Mouse (Mus musculus): ENCODE measurements around the gene Caln1. TPM values are rescaled to one million over a fixed set of nuclear protein-coding genes. Genes with fewer than 3 reads are reported as not detected.

The Caln1 gene
- polyA plus RNA-seq, 1 experiment from 2014 or later: 3.8 TPM

DNA sequence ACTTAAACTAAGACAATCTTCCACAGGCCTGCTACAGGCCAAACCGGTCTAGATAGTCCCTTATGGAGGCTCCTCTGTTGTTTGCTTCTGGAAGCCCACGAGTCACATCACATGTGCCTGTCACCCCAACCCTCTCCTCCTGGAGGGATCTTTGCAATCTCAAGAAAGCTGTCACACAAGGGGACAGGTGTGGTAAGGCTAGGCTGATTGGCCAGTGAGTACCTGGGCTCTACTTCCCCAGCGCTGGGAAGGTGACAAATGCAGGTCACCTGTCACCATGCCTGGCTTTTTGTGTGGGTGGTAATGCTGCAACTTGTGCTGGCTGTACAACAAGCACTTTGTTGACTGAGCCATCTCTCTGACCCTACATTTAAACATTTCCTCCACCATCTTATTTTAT lies 338.5 kb downstream of the Caln1 start:
- H3K9me3 ChIP-seq: no peaks in the 10 kb centered on the region; the same call in 1 of the 2 replicates
- H3K36me3 ChIP-seq: no peaks in the 10 kb centered on the region
- H3K27ac ChIP-seq: no peak overlapping the region
- no peak overlapping the region for H3K9ac ChIP-seq
- 87% methylated on average over 3 of the region's 3 CpGs for WGBS
- no peaks in the 10 kb centered on the region for H3K27me3 ChIP-seq
- no peak overlapping the region for H3K4me2 ChIP-seq (replicated peaks)
- no peak for ATAC-seq (ENCODE audit: low FRiP score, low read depth)
- H3K4me3 ChIP-seq: no peak overlapping the region
- H3K4me1 ChIP-seq: no peaks in the 10 kb centered on the region

DNA sequence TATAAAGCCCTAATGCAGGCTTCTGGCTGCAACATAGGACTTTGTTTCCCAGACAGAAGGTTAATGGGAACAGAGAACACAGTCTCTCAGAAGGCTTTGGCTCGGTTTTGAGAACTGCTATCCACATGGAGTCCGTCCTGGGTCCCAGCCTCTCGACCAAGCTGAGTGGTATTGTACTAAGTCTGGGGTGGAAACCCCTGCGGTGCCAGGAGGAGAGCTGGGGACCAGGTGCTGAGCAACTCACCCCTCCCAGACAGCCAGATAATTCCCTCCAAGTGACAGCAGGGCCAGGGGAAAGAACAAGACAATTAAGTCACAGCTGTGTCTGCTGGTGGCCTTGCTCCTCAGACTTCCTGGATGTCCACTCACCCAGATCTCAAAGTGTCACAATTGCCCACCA lies 339.4 kb downstream of the Caln1 start:
- Histone ChIP-seq H3K4me2 (replicated peaks) (no peak overlapping the region), H3K27ac (no peak overlapping the region), H3K9me3 (no peaks in the 10 kb centered on the region; the same call in 1 of the 2 replicates), H3K36me3 (no peaks in the 10 kb centered on the region), H3K4me1 (no peaks in the 10 kb centered on the region), H3K9ac (no peak overlapping the region), H3K4me3 (no peak overlapping the region), H3K27me3 (no peaks in the 10 kb centered on the region)
- WGBS: 65% methylated on average over 4 of the region's 4 CpGs
- no peak for ATAC-seq (ENCODE audit: low FRiP score, low read depth)

DNA sequence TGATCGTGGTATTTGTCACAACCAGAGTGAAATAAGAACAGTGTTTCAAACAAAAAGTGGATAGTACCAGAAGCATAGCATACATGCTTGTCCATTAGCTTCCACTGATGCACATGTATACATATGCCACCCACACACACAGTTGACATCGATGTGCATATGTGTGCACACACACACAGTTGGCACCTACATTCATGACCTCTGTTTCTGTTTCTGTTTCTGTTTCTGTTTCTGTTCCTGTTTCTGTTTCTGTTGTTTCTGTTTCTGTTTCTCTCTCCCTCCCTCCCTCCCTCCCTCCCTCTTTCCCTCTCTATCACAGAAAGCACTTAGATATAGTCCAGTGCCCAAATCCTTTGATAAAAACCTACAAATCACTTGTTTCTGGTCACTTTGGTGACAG lies 342.4 kb downstream of the Caln1 start:
- 82% methylated on average over 2 of the region's 2 CpGs for WGBS

DNA sequence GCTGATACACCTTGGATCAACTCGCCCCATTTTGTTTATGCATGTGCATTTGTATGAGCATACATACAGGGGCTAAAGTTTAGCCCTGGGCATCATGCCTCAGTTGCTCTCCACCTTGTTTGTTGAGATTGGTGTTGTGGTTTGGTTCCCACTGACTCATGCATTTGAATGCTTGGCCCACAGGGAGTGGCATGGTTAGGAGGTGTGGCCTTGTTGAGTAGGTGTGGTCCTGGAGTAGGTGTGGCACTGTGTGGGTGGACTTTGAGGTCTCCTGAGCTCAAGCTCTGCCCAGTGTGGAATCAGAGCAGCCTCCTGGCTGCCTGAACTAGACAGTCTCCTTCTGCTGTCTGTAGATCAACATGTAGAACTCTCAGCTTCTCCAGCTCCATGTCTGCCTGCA lies 343.0 kb downstream of the Caln1 start:
- Histone ChIP-seq H3K27me3 (no peaks in the 10 kb centered on the region), H3K27ac (no peak overlapping the region), H3K9ac (no peak overlapping the region), H3K4me1 (no peaks in the 10 kb centered on the region), H3K36me3 (no peaks in the 10 kb centered on the region), H3K4me3 (no peak overlapping the region), H3K9me3 (no peaks in the 10 kb centered on the region; the same call in 1 of the 2 replicates), H3K4me2 (replicated peaks) (no peak overlapping the region)
- ATAC-seq (ENCODE audit: low FRiP score, low read depth): no peak
- WGBS: 82% methylated on average over 1 of the region's 1 CpGs

More for the DNA sequence above, 342.4 kb downstream of the Caln1 start:
- no peak overlapping the region for H3K9ac ChIP-seq
- H3K4me2 ChIP-seq (replicated peaks): no peak overlapping the region
- no peaks in the 10 kb centered on the region for H3K36me3 ChIP-seq
- H3K9me3 ChIP-seq: no peaks in the 10 kb centered on the region; the same call in 1 of the 2 replicates
- no peak for ATAC-seq (ENCODE audit: low FRiP score, low read depth)
- H3K4me3 ChIP-seq: no peak overlapping the region
- H3K27me3 ChIP-seq: no peaks in the 10 kb centered on the region
- H3K4me1 ChIP-seq: no peaks in the 10 kb centered on the region
- H3K27ac ChIP-seq: no peak overlapping the region

DNA sequence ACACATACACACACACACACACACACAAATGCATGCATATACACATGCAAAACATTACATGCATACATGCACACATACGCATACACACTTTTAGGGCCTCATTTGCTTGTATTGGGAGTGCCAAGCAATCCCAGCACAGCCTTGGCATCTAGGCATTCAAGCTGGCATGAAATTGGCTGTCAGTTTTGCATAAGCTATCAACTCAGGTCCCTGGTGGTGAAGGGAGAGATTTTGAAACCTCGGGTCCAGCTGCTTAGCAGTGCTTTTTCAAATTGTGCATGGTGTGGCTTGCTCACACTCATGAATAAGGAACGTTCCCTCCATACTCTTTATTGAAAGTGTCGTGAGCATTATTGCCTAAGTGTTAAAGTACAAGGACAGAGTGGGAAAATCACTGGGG lies 345.9 kb downstream of the Caln1 start:
- WGBS: 77% methylated on average over 4 of the region's 4 CpGs
- Histone ChIP-seq H3K4me1 (no peaks in the 10 kb centered on the region), H3K4me3 (no peak overlapping the region), H3K27ac (no peak overlapping the region), H3K9ac (no peak overlapping the region), H3K27me3 (no peaks in the 10 kb centered on the region), H3K36me3 (no peaks in the 10 kb centered on the region), H3K9me3 (no peaks in the 10 kb centered on the region; the same call in 1 of the 2 replicates), H3K4me2 (replicated peaks) (no peak overlapping the region)
- ATAC-seq (ENCODE audit: low FRiP score, low read depth): no peak

DNA sequence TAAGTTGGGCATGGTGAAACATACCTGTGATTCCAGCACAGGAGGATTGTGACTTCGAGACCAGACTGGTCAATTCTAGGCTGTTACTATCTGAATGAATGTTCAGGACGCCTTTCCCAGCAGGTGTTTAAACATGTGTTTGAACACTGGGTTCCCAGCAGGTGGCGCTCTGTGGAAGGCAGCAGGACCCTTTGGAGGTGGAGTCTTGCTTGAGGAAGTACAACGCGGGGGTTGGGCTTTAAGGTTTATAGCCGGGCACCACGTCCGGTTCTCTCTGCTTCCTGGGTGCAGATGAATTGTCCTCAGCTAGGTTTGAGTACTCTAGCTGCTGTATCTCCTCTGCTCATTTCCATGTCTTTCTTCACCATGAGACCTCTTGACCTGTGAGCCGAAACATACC lies 349.1 kb downstream of the Caln1 start:
- Histone ChIP-seq H3K9ac (no peak overlapping the region), H3K4me1 (no peaks in the 10 kb centered on the region), H3K9me3 (no peaks in the 10 kb centered on the region), H3K27ac (no peak overlapping the region), H3K27me3 (no peaks in the 10 kb centered on the region), H3K4me3 (no peak overlapping the region), H3K4me2 (replicated peaks) (no peak overlapping the region), H3K36me3 (no peaks in the 10 kb centered on the region)
- 60% methylated on average over 9 of the region's 9 CpGs for WGBS
- no peak for ATAC-seq (ENCODE audit: low FRiP score, low read depth)

DNA sequence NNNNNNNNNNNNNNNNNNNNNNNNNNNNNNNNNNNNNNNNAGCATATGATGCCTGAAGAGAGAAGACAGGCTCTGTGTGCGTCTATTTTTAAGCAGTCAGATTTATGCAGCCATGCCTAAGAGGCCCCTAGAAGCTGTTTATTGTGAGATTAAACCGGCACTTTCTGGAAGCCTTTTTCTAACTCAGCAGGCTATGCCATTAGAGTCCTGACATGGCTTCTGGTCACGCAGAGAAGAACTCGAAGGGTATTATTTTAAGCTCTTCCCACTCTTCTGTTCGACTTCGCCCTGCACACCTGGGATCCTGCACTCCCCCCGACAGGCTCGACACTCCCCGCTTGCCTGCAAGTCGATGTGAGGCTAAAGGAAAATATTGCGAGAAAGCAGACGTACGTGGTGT lies 372.9 kb downstream of the Caln1 start:
- Histone ChIP-seq H3K4me3 (no peak overlapping the region), H3K36me3 (no peaks in the 10 kb centered on the region), H3K9ac (no peak overlapping the region), H3K27ac (no peak overlapping the region), H3K27me3 (no peaks in the 10 kb centered on the region), H3K4me2 (replicated peaks) (no peak overlapping the region), H3K4me1 (no peaks in the 10 kb centered on the region), H3K9me3 (no peaks in the 10 kb centered on the region)
- ATAC-seq (ENCODE audit: low FRiP score, low read depth): no peak
- 66% methylated on average over 13 of the region's 13 CpGs for WGBS

DNA sequence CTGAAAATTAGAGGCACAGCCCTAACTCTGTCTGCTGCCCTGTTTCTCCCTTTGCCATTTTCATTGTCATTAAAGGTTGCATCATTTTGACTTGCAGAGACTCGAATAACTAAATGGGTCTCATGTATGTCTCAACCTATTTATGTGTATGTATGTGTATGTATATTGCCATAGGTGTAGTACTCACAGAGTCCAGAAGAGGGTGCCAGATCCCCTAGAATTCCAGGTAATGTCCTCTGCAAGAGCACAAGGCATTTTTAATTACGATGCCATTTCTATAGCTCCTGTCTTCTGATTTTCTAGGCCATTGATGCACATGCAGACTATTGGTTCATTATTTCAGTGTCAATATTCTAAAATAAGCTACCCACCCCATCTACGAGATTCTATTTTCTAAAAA lies 388.3 kb downstream of the Caln1 start:
- ATAC-seq (ENCODE audit: low FRiP score, low read depth): no peak
- WGBS: 92% methylated on average over 3 of the region's 3 CpGs
- peaks cover 6% of the 10 kb centered on the region; the same call in 1 of the 2 replicates for H3K9me3 ChIP-seq

DNA sequence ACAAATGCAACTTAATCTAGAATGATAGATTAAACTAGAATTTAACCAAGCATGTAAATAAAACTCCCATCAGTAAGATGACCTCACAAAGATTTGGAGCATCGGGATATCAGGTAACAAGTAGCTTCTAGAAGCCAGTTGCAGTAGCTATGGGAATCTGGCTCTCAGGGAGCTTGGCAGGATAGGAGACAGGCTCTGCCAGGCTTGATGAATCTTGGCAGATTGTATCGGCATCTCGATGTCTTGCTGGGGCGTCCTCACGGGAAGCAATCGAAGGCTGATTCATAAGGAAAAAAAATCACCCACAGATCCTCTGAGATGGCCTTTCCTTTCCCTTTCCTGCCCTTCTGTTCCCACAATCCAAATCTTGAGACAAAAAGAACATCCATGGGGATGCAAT lies 396.5 kb downstream of the Caln1 start:
- Histone ChIP-seq H3K9ac (no peak overlapping the region), H3K4me1 (no peaks in the 10 kb centered on the region), H3K36me3 (no peaks in the 10 kb centered on the region), H3K4me3 (no peak overlapping the region), H3K9me3 (0 out of 2 replicates have a peak, but pooled peaks cover under 1% of the 10 kb centered on the region), H3K27me3 (no peaks in the 10 kb centered on the region), H3K27ac (no peak overlapping the region), H3K4me2 (replicated peaks) (no peak overlapping the region)
- ATAC-seq (ENCODE audit: low FRiP score, low read depth): no peak
- 92% methylated on average over 6 of the region's 6 CpGs for WGBS

More for the DNA sequence above, 388.3 kb downstream of the Caln1 start:
- H3K27ac ChIP-seq: no peak overlapping the region
- H3K4me2 ChIP-seq (replicated peaks): no peak overlapping the region
- H3K4me3 ChIP-seq: no peak overlapping the region
- no peak overlapping the region for H3K9ac ChIP-seq
- H3K27me3 ChIP-seq: no peaks in the 10 kb centered on the region
- H3K36me3 ChIP-seq: no peaks in the 10 kb centered on the region
- no peaks in the 10 kb centered on the region for H3K4me1 ChIP-seq

DNA sequence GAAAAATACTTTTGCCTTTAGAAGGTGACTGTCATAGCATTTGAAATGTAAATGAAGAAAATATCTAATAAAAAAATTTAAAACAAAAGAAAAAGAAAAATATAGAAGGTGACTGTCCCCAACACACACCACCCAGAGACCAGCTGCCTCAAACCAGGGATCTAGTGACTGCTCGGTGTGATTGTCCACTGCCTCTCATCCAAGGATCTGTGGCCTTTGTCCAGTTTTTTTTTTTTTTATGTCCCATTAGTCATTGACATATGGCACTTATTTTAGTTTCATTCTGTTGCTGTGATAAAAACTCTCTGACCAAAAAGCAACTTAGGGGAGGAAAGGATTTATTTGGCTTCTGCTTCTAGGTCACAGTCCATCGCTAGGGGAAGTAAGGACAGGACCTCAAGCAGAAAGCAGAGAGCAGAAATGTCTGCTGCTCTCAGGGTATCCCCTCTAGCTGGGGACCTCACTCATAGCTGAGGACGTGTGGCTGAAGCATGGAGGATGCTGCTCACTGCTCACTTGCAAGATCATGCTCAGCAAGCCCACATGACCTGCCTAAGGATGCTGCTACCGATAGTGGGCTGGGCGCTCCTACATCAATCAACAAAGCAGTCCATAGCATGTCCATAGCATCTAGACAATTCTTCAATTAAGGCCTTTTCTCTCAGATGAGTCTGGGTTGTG lies 401.9 kb downstream of the Caln1 start:
- no peak overlapping the region for H3K9ac ChIP-seq
- H3K4me3 ChIP-seq: no peak overlapping the region
- no peaks in the 10 kb centered on the region for H3K9me3 ChIP-seq
- H3K27ac ChIP-seq: no peak overlapping the region
- H3K36me3 ChIP-seq: no peaks in the 10 kb centered on the region
- no peak for ATAC-seq (ENCODE audit: low FRiP score, low read depth)
- H3K27me3 ChIP-seq: no peaks in the 10 kb centered on the region
- 82% methylated on average over 5 of the region's 5 CpGs for WGBS
- no peaks in the 10 kb centered on the region for H3K4me1 ChIP-seq
- no peak overlapping the region for H3K4me2 ChIP-seq (replicated peaks)

DNA sequence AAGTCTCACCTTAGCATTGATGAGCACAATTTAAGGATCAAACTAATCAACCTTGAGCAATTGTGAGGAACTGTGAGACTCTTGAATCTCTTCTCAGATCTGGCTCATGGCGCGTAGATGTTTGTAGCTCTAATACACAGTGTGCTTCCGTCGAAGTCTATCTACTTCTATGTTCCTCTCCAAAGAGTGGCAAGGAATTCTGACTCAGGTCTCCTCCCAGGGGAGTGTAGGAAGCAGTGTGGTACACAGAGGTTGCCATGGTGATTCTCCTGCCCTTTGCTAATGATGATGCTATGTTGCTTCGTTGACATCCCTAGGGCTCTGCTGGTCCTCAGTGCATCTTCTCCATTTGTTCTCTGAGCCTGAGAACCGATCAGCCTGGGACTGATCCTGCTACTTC lies 403.2 kb downstream of the Caln1 start:
- no peaks in the 10 kb centered on the region for H3K9me3 ChIP-seq
- no peaks in the 10 kb centered on the region for H3K36me3 ChIP-seq
- H3K27me3 ChIP-seq: no peaks in the 10 kb centered on the region
- H3K4me3 ChIP-seq: no peak overlapping the region
- H3K27ac ChIP-seq: no peak overlapping the region
- no peak overlapping the region for H3K9ac ChIP-seq
- no peaks in the 10 kb centered on the region for H3K4me1 ChIP-seq
- WGBS: 87% methylated on average over 6 of the region's 6 CpGs
- H3K4me2 ChIP-seq (replicated peaks): no peak overlapping the region
- no peak for ATAC-seq (ENCODE audit: low FRiP score, low read depth)

DNA sequence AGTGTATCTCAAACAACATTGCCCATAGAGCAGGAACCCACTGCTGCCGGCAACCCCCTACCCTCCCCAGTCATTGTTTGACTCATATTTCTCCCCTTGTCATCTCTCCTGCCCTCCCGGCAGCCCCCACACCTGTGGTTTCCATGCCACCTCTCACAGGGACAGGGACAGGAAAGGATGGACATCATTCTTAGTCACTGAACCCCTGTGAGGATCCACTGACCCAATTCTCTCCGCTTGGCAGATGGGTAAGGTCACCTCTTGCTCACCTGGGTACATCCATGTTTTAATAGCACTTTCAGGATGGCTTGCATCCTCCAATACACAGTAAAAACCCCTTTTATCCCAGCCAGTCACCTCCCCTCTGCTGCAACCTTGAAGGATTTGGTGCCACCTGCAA lies 405.7 kb downstream of the Caln1 start:
- no peaks in the 10 kb centered on the region for H3K4me1 ChIP-seq
- H3K4me3 ChIP-seq: no peak overlapping the region
- H3K27me3 ChIP-seq: no peaks in the 10 kb centered on the region
- 85% methylated on average over 3 of the region's 3 CpGs for WGBS
- H3K9ac ChIP-seq: no peak overlapping the region
- no peak overlapping the region for H3K4me2 ChIP-seq (replicated peaks)
- H3K27ac ChIP-seq: no peak overlapping the region
- H3K36me3 ChIP-seq: no peaks in the 10 kb centered on the region
- H3K9me3 ChIP-seq: no peaks in the 10 kb centered on the region
- ATAC-seq (ENCODE audit: low FRiP score, low read depth): no peak

All from limb, embryonic 13.5 days (tissue).